Mouse (Mus musculus) olfactory bulb, adult 2 months (tissue): ENCODE measurements around the gene Rcl1.

Experiments
- CTCF ChIP-seq: fragments of 200-500 bp; IDR thresholded peaks from 2 replicates; pipeline ENCODE4 v1.5.1; 2012; ENCODE audit warnings: low read depth, mild to moderate bottlenecking, low read length, moderate library complexity; ENCODE audit not compliant: insufficient read depth
- POLR2A ChIP-seq: fragments of 200-500 bp; IDR thresholded peaks from 2 replicates; pipeline ENCODE4 v1.6.1; 2012; ENCODE audit warnings: mild to moderate bottlenecking, low read depth, low read length, moderate library complexity; ENCODE audit not compliant: insufficient read depth

DNA sequence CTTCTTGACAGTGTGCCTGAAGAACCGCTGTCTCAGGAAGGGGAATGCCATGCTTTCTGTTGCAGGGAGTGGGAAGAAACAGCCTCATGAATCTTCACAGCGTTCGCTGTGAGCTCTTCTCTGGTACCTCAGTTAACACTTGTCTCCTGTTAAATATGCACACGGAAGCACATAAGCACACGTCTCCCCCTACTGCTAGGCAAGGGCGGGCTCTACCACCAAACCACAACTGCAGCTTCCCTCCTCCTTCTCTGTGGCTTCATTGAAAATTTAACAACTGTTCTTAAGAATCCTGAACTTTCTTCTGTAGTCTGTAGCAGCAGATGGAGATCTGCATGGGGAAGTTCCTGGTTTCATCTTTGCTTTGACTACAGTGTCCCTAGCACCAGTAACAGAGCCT lies 41.1 kb downstream of the Rcl1 start:
- no peak for TF ChIP-seq POLR2A
- no peak for TF ChIP-seq CTCF
